Mouse (Mus musculus): ENCODE results near the gene Acap2.

- TF ChIP-seq POLR2A (IDR thresholded peaks at IDR 0.05; ENCODE audit: borderline replicate concordance, insufficient read depth, low read length) (no peak), CTCF (IDR thresholded peaks at IDR 0.05; ENCODE audit: borderline replicate concordance, insufficient read depth, low read depth, low read length) (no peak)
Observed at GRCm38 (mm10) chr16:31231591-31231990, 30.5 kb upstream of the Acap2 start.

Measured in cerebellum, adult 2 months (tissue).